Mouse (Mus musculus) CD4-positive, CD25-positive, alpha-beta regulatory T cell, adult 4 months (primary cell): ENCODE measurements around the gene Homer2. TPM values are rescaled to one million over a fixed set of nuclear protein-coding genes. Genes with fewer than 3 reads are reported as not detected.

Experiments
- ATAC-seq: one replicate; pipeline ENCODE4 v1.8.0; 2017
- polyA plus RNA-seq, 2 experiments: library from polyadenylated mRNA; unstranded; fragments of 100-300 nt; shearing (Covaris generic); gene quantifications; one replicate each; pipeline ENCODE4 v1.2.1; 2017

Homer2 gene
- polyA plus RNA-seq = under 1 TPM in 1 of 2 experiments, not detected in 1; 0.70 TPM

DNA sequence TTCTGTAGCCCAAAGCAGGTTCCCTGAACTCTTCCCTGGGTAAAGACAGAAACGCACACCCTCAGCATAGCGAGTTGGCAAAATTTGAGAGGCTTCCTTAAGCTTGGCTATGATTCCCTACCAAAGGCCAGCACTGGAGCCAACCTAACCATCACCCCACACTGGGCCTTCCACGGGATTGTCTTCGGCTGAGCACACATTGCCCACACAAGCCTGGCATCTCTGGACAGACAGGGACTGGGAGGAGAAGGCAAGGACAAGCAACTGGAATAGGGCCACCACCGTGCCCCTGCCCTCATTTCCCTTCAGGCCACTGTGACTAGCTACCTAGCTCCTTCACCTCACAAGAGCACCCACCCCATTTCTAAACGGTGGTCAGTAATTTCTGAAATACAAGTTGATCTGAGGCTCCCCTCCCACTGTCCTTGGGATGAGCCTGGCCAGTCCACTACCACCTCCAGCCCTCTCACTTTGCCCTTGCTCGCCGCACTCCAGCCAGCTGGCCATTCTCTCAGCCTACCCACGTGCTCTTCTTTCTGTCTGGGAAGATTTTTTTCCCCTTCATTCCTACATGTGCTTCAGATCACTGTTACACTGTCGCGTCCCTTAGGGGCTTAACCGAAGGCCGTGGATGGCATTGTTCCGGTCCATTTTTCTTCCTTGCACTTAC, at the start of gene Homer2:
TSS of gene Homer2 (minus strand) at position 57 of the 670 bp plus-strand sequence.
- no peak for ATAC-seq

DNA sequence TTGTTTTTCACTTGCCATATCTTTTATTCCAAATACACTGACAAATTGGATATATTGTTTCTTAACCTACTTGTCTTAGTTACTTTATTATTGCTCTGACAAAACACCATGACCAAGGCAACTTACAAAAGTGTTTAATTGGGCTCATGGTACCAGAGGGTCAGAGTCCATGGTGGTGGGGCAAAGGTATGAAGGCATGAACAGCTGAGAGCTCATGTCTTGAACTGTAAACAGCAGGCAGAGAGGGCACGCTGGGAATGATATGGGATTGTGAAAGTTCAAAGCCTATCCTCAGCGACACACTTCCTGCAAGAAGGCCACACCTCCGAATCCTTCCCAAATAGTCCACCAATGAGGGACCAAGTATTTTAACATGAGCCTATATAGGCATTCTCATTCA, 40.6 kb upstream of the Homer2 start:
- no peak for ATAC-seq

GRCm38 (mm10) chr7:81744145-81744544, 36.8 kb upstream of the Homer2 start:
- no peak for ATAC-seq

DNA sequence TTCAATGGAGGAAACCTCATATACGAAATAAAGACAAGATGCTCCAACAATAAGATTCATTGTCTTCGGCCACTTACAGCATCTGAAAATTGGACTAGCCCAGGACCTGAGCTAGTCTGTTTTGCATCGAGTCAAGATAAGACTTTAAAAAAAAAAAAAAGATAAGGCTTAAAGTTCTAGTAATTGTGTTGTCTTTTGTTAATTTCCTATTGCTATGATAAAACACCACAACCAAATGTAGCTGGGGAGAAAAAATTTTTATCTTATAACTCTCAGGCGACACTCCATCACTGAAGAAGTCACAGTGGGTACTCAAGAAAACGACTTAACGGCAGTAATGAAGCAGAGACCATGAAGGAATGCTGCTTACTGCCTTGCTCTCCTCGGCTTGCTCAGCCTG, 32.7 kb upstream of the Homer2 start:
- ATAC-seq = no peak

DNA sequence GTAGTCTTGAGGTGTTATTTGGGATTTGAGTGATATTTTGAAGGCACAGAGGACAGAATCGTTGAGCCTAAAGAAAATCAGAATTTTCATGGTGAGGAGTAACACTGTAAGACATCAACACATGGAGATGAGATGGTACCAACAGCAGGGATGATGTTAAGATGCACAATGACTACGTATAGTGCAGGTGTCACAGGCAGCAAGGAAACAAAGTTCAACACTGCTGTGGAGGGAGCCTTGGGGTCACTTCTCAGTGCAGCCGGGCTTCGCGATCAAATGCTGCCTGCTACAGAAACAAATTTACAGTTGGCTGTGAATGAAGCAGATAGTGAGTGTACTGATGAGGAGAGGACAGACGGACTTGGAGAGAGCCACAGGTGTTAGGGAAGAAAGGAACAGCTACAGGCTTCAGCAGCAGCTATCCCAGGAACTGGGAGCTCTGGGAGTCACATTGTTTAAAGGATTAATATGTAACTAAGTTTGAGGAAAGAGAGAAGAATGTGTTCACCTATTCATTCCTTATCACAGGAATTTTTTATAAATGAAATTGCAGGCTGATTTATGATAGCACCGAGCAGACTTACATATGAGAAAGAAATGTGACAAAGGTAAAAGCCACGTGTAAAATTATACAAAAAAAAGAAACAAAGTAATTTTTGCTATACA, 31.5 kb upstream of the Homer2 start:
- no peak for ATAC-seq

GRCm38 (mm10) chr7:81735300-81736048, 28.1 kb upstream of the Homer2 start:
- ATAC-seq = no peak

GRCm38 (mm10) chr7:81732183-81733089, 25.1 kb upstream of the Homer2 start:
- no peak for ATAC-seq

DNA sequence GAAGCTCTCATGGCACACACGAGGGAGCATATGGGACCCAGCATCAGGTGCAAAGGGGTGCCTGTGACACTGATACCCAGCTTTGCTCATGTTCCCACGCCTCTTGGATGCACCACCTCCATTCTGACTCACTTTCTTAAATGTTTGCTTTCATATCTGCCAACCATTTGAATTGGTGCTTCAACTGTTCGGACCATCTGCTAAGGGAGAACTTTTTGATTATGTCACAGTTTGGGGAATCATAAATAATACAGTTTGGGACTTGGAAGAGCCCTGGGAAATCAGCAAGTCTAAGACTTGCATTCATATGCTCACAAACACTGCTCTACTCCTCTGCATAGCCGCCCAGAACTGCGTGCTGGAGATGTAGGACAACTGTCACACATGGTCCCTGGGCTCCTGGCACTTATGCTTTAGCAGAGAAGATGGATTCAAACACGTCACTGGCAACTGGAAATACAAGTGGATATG, 23.9 kb upstream of the Homer2 start:
- no peak for ATAC-seq

DNA sequence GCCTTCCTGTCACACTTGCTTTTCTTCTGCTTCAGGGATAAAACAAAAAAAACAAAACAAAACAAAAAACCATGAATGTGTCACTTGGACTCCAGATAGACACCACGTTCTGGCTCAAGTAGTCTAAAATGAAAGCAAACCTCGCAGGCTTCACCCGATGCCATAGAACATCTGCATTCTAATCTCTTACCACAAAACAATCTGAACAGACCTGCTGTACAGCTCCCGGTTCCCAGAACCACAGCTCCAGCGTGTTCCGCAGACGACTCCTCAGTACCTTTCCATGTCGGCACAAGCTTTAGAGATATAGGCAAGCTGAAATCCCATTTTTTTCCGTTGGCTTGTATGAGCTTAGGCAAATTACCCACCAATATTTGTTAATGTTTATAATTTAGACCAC, 22.5 kb upstream of the Homer2 start:
- no peak for ATAC-seq

DNA sequence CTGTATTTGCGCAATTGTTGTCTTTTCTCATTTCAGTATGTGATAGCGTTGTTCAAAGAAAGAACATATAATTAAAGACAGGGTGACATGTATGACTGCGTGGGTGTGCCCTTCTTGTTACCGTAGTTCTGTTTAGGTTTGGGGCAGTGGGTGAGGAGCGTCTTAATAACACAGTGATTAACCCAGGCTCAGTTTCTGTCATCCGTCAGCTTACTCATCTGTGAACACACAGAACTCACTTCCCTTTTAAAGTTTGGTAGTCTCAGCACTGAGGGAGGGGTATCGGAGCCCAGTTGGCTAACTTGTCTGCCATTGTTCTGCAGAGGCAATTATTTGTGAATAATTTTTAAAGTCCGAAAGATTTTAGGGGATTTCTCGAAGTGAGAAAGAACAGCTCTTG, 20.4 kb upstream of the Homer2 start:
- ATAC-seq = no peak

DNA sequence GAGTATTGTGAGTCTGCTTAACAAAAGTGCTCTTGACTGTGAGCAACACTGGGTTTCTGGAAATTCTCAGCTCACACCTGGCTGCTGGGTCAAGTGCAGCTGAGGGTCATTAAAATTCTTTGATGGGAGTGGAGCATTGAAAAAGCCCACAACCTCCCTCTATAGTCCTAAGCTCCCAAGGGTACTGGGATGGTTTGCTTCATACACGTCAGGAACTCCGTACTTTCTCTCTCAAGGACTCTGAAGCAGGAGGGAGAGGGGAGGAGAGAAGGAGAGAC, 19.3 kb upstream of the Homer2 start:
- ATAC-seq = no peak

DNA sequence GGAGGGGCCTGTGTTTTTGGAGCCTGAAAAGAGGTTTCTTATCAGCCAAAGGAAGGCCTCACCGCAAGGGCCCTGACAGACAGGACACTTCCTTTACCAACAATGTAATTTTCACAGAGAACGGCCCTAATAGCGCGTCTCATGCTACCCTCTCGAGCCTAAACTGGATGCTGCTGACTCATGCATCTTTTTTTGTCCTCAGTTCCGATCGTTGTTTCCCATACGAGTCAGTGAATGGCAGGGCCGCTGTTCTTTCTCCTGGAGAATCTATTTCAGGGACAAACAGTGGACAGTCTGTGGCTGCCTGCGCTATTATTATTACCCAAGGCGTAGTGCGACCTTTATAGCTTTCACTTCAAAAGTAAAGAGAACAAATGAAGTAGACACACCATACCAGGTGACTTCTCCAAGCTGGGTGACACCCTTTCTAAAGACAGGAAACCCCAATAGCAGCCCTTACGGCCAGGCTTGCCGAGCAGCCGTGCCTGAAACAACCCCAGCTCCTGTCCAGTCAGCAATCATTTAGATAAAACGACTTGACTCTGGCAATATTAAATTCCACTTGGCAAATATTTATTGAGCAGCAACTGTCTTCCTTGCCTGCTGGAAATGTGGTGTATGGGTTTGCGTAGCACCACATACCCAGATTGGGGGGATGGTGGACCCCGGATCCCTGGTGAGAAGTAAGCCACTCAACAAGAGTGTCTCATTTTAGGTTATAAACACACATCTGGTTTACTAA, 18.8 kb upstream of the Homer2 start:
- no peak for ATAC-seq

GRCm38 (mm10) chr7:81723851-81724250, 16.5 kb upstream of the Homer2 start:
- ATAC-seq = no peak

DNA sequence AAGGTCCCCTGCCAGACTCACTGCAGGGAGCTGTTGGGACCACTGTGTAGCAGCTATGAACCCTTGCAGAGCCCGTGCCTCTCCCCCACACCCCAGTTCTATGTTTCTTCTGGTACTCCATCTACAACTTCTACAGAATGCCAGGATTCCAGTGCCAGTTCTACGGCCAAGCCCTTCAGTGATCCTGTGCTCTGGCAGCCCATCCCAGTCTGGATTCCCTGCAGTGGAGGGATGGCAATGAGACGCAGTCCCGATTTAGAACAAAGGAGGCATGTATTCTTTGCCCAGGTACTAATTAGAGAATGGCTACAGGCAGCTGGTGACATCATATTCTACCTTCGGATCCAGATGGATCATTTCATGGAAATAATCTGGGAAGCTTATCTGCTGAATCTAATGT, 13.9 kb upstream of the Homer2 start:
- no peak for ATAC-seq

GRCm38 (mm10) chr7:81719216-81719661, 11.9 kb upstream of the Homer2 start:
- no peak for ATAC-seq

DNA sequence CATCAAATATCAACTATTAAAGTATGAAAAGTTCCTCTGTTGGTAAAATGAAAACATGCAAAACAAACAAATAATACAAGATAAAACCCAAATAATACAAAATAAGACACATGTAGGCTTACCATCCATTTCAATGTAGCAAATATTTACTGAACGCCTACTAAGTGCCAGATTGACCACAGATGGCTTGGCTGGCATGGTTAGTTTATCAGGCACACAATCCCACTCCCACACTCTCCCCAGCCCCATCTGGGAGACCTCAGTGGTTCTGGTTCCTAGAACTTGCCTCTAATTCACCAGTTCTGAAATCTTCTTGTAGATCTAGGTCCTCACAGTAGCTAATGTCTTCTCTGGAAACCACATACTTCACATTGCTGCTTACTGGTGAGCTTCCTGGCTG, 11.3 kb upstream of the Homer2 start:
- ATAC-seq = no peak

DNA sequence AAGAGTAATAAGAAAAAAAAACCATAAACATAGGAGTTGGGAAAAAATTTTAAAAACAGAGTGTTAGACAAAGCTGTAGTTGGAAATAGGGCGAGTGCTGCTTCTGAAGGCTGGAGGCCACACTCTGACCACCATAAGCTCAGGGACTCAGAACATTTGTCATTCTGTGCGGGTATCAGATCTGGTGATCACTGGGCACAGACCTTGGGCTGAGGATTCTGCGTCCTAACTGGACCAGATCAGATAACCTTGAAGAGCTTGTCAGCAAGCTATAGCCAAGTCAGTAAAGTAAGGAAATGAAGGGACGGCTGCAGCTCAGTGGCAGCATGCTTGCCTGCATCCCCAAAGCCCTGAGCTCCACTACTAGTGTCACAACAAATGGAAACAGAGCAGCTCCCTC, 2.8 kb upstream of the Homer2 start:
- no peak for ATAC-seq

DNA sequence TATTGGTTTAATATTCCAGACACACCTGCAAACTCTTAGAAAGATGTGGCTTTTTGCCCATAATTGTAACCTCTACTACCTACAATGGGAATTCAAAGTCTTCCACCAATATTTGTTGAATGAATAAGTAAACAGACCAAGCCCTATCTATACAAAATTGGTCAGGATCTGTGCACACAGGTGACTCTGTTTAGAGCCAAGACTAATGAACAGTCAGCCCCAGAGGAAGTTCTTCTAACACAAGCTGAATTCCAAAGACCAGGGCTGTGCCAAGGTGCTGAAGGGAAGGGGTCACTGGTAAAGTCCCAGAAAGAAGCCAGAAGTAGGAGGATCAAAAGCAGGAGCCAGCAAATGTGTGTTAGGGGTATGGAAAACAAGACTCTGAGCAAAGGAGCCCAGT, 838 bp upstream of the Homer2 start:
- no peak for ATAC-seq

DNA sequence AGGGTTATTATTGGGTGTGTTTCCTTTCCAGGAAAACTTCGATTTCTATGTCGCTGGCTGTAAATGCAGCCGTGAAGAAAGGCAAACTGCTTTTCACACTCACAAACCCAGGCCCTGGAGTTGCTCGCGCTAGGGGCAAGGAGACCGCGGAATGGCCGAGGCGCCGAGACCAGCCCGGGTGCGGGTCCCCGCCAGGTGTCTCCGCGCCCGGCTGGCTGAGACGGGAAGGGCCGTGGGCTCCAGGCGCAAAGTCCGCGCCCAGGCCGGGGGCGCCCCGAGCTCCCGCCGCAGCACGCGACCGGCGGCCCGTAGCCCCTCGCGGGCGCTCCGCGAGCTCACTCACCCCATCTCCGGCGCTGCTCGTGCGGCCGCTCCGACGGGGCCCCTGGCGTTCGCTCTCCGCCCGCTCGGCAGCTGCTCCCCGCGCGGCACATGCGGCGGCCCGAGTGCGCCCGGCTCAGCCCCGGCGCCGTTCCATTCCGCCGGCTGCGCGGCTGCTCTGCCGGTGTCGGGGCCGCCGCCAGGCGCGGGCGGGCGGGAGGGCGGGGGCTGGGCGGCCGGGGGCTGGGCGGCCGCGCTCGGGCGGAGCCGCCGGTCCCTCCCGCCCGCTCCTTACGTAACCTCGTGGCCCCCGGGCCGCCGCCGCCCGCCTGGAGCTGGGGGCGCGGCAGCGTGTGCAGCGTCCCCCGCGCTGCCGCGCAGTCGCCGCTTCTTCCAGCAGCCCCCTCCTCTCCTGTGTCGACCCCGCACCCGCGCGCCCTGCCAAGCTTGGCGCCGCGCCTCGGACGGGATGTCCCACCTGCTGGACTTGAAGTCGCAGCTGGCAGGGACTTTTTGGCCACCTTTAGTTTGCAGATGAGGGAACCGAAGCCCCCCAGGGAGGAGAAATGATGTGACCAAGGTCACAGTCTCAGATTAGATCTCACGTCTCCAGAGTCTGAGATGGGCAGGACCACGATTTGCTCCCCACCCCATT, 623 bp downstream of the Homer2 start:
- no peak for ATAC-seq

GRCm38 (mm10) chr7:81706027-81706415, 1.3 kb downstream of the Homer2 start:
- ATAC-seq = no peak

DNA sequence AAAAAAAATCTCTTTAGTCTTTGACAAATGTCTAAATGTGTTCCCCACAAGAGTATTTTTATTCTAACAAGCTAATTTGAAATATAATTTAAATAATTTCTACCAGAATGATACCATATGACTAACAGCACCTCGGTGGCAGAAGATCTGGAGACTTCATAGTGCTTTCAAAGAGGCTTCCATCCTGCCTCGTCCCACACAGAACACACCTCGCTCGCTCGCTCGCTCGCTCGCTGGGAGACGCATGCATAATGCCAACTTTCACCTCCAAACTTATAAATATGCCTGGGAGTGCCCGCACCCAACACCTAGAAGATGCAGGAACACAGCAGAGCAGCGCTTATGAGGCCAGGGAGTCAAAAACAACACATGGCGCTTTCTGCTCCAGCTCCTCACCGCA, 9.0 kb downstream of the Homer2 start:
- no peak for ATAC-seq
